Mouse (Mus musculus): ENCODE data around the gene Chd9.
"Not testable (repeated sequence)": the region's sequence is repeated elsewhere in the genome, so short reads cannot be mapped to it uniquely, and the experiment has no call there.

Chd9 gene

DNA sequence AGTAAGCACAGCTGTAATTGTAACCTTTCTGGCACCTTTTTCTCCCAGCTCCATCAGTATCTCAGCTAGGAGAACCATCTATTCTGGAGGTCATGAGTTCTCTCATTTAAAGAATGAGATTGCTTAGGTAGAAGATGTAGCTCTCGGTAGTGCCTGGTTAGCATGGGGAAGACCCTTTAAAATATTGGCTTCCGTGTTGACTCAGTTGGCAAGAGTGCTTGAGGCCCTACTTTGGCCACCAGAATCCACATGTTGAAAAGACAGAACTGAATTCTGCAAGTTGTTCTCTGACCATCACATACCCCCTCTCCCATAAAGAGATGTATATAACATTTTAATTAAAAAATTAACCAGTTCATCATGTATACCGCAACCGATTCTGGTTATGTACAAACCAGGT is 78.8 kb downstream of the Chd9 start:
- in situ Hi-C loops (cut with MboI, MseI), result no loop called here

GRCm38 (mm10) chr8:90907516-90907847 is 79.3 kb downstream of the Chd9 start:
- in situ Hi-C loops (cut with MboI, MseI), result no loop called here

DNA sequence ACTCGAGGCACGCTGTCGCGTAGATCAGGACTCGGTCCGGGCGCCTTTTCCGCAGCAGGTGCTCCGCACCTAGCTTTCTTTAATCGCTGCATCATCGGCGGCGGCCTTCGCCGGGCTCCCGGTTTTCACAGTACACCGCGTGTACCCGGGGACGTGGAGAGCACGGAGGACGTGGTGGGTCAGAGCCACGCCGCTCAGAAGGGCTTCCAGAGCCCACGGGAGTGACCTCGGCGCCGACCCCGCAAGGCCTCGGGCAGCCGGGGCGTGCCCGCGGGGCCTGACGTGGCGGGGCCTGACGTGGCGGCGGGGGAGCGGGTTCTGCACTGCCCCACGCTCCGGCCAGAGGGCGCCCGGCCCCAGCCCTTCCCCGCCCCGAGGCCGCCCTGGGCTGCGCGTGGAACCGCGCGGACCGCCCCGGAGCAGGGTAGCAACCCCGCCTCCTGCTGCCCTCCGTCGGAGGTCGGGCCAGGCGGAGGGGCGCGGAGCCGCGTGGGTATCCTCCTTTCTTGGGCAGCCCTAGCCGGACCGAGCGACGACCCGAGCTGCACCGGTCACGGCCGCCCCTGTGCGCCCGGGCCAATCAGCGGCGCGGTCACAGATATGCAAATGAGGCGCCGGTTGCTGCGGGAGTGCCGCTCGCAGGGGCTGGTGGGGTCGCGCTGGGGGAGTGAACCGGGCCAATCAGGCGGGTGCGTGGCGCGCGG is 79.8 kb downstream of the Chd9 start:
- in situ Hi-C loops (cut with MboI, MseI), result no loop called here

- in situ Hi-C loops (cut with MboI, MseI), result no loop called here
Observed at GRCm38 (mm10) chr8:90908580-90909471, 80.7 kb downstream of the Chd9 start.

DNA sequence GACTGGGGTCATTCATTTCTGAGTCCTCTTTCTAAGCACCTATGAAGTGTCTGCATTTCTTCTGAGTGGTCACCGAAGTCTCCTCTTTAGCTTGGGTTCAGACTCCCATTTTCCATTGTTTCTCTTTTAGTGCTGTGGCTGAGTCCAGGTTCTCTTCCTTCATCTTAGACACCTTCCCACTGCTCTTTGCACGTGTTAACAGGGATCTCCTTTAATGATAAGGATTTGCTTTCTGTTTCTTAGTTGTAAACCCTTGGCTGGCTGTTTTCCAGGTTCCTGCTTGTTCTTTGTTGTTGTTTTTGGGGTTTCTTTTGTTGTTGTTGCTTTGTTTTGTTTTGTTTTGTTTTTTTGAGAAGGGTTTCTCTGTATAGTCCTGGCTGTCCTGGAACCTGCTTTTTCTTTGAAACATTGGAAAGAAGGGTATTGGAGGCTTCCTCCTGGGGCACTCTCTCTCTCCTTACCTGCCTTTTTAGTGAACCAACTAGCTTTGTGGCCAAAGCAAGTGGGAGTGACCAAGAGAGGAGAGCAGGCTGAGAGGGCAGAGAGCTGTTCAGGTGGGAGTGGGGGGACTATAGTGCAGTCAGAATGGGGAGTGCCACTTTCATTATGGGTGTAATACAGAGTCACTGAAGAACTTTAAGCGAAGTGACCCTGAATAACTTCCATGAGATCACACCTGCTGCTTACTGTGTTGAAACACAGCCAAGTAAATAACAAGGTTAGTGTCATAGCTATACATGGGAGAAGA is 95.2 kb downstream of the Chd9 start:
- in situ Hi-C loops (cut with MboI, MseI), result no loop called here

GRCm38 (mm10) chr8:90928412-90928811 is 100.3 kb downstream of the Chd9 start:
- in situ Hi-C loops (cut with MboI, MseI), result no loop called here

- in situ Hi-C loops (cut with MboI, MseI), result not testable (repeated sequence)
Observed at GRCm38 (mm10) chr8:90930125-90930524, 102.0 kb downstream of the Chd9 start.

GRCm38 (mm10) chr8:90932934-90933333 is 104.8 kb downstream of the Chd9 start:
- in situ Hi-C loops (cut with MboI, MseI), result no loop called here

GRCm38 (mm10) chr8:90934786-90935185 is 106.6 kb downstream of the Chd9 start:
- in situ Hi-C loops (cut with MboI, MseI), result no loop called here

DNA sequence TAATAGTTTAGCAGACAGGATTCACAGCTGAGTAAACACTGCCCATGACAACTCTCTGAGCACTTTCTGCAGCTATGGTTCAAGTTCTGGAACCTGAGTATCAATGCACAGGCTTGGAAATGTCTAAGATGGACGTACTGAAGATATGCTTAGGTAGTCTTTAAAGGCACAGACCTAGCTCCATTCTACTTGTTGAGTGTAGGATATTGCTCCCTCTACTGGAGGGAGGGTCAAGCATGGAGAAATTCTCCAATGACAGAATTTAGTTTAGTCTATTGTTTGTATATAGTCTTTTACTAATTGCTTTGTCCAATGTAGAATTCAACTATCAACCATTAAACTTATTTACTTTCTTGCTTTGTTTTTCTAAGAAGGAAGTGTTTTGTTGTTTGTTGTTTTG is 108.7 kb downstream of the Chd9 start:
- in situ Hi-C loops (cut with MboI, MseI), result no loop called here

DNA sequence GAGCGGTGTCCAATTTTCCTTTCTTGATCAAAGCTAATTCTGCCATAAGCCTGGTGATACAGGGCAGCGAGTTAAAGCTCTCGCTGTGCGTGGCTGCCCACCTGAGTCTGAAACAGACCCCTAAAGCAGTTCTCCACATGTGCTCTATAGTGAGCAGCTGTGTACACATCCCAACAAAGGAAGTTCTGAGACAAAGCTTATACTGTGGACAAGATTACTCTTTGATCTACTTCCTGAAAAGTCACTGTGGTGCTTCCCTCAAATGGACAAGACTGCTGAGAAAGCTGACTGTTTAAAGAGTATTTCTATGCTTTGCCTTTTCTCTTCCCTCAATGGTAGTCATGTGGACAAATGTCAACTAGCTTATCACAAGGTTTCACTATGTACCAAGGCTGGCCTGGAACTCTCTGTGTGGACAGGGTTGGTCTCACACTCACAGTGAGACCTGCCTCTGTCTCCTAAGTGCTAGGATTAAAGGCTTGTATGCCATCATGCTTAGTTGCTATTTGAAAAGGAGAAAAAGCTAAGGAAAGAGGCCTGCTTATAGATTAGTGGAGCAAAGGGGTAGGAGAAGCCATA is 110.3 kb downstream of the Chd9 start:
- in situ Hi-C loops (cut with MboI, MseI), result no loop called here

DNA sequence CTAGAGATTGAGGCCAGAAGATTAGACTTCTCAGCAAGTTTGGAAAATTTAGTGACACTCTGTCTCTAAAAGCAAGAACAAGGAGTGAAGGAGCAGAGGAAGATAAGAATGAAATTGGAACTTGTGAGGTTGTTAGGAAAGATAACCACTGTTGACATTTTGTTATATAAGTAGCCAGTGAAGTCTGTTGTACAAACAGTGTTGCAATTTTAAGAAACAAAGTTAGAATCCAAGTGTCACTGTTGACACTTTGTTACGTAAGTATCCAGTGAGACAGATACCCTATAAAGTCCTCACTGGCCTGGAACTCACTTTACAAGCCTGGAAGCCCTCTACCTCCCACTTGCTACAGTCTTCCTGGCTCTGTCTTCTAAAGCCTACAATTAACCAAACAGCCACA is 111.7 kb downstream of the Chd9 start:
- in situ Hi-C loops (cut with MboI, MseI), result no loop called here

DNA sequence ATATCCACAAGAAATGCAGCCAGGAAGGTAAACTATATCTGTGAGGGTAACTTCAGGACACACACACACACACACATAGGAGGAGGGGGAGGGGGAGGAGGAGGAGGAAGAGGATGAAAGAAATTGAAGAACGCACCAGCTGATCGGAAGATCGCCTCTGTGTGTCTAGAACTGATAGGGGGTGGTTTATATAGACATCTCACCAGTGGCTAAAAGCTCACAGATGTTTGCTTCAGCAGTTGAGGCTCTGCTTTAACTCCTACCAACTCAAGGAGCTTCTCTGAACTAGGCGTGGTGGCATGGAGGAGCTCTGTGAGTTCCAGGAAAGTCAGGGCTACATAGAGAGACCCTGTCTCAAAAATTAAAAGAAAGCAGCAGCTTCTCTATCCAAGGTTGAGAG is 115.6 kb downstream of the Chd9 start:
- in situ Hi-C loops (cut with MboI, MseI), result no loop called here

DNA sequence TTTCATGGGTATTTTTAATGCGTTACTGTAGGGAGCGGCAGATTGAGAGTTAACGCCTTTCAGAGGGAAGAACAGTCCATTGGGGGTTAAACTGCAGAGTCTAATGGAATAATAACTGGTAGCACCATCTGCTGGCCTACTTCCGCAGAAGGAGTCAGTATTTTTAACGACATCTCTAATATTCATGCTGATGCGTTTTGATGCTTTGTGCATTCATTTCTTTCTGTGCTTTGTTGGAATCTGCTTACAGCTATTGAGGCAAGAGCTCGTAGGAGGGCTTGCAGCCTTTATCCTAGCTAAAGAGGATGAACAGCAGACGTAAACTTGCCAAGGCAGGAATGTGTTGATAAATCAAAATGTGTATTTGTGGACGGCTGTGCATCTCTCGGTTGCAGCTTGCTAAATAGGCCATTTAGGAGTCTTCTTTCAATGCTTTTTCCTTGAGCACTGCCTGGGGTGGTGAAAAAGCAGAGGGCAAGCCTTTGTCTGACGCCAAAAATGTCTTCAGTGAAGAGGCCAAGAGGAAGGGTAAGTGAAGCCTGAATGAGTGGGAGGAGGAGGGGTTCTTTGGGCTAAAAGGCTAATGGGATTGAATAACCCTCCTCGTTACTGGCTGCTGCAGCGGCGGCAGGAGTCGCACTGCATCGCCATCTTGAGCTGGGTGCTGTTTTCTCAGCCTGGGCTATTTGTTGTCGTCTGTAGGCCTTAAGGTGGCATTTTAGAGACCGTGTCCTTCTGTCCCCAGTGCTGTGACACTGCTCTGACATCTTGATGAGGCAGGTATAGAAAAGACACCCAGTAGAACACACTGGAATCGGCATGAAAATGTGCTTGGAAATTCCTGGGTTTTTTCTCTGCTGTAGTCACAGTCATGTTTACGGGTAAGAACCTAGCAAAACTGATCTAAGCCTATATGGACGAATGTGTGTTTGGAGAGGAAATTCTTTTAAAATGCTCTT is 126.9 kb downstream of the Chd9 start:
- in situ Hi-C loops (cut with MboI, MseI), result no loop called here

DNA sequence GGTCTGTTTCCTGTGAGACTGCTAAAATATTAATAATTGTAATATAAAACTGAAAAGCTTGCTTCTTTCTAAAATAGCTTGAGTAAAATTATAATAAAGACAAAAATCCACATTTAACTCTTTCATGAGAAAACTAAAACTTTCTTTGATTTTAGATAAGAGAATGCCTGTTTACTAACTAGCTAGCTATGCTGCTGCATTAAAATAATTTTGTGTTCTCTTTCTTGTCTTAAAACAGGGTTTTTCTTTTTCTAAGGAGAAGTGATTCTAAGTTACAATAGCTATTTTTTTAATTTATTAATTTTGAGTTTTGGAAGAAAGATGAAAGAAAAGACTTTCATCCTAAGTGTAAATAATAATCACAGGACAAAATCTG is 127.6 kb downstream of the Chd9 start:
- in situ Hi-C loops (cut with MboI, MseI), result no loop called here

- in situ Hi-C loops (cut with MboI, MseI), result no loop called here
Observed at GRCm38 (mm10) chr8:90956390-90956789, 128.2 kb downstream of the Chd9 start.

DNA sequence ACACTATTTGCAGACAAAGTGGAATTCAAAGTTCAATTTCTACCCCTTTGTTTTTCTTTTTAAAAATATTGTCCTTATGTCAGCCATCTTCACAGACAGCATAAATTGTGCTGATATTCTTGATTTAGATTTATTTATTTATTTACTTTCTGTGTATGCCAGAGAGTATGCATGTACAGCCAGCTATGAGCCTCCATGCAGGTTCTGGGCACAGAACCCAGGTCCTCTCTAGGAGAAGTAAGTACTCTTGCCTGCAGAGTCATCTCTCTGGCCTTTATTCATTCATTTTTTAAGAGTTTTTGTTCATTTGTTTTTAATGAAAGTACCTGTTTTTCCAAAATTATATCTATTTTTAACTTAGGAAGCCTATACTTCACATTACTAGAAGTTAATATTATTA is 129.6 kb downstream of the Chd9 start:
- in situ Hi-C loops (cut with MboI, MseI), result no loop called here

DNA sequence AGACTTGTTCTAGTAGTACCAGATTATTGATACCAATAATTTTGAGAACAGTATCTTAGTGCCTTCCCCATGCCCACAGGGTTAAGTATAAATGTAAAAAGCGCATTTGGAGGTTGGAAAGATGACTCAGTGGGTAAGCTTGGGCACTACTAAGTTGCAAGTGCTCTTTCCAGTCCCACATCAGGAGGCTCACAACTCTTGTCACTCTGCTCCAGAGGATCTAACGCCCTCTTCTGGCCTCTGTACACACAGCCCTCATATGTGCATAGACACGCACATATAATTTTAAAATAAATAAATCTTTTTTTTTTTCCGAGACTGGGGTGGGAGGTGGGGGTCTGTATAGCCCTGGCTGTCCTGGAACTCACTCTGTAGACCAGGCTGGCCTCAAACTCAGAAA is 131.6 kb downstream of the Chd9 start:
- in situ Hi-C loops (cut with MboI, MseI), result no loop called here

- in situ Hi-C loops (cut with MboI, MseI), result no loop called here
Observed at GRCm38 (mm10) chr8:90961603-90962002, 133.5 kb downstream of the Chd9 start.

GRCm38 (mm10) chr8:90964044-90964443 is 135.9 kb downstream of the Chd9 start:
- in situ Hi-C loops (cut with MboI, MseI), result no loop called here

Measured in T-helper 1 cell (primary cell).